8 mouse cellular contexts compared by ENCODE assay signal in genomic region chr11:3647688-3648087, GRCm38 (mm10). TPM values are rescaled to one million over a fixed set of nuclear protein-coding genes. Genes with fewer than 3 reads are reported as not detected.
DNase-seq lines count a peak whose midpoint lies in the region; ATAC-seq and TF ChIP-seq lines count a peak whose summit lies in the region.

No protein-coding gene starts in this region.

- peak overlapping the region; percentile 99 for H3K9ac ChIP-seq in heart, embryonic 13.5 days
- H3K9ac ChIP-seq in heart, postnatal 0 days (replicated peaks; ENCODE audit: low read depth, low read length), result peak overlapping the region; percentile 99; the same call in 1 of the 2 replicates
- H3K9ac ChIP-seq in midbrain, embryonic 12.5 days (replicated peaks), result no peak overlapping the region

- TF ChIP-seq EP300 in heart, postnatal 0 days (IDR thresholded peaks at IDR 0.05; ENCODE audit: low read depth), result no peak

- H3K4me3 ChIP-seq in heart, embryonic 13.5 days, result peak overlapping the region; percentile 98
- H3K4me3 ChIP-seq in G1E (ENCODE audit: low read depth, low read length), result peak overlapping the region; percentile 84
- H3K4me3 ChIP-seq in heart, postnatal 0 days (ENCODE audit: low read depth, low read length), result peak overlapping the region; percentile 97
- H3K4me3 ChIP-seq in midbrain, embryonic 12.5 days, result peak overlapping the region; percentile 69

- no peak for DNase-seq in heart, postnatal 4 days
- DNase-seq in G1E (ENCODE audit: low spot score), result peak; percentile 11
- DNase-seq in heart, postnatal 0 days (ENCODE audit: low spot score), result no peak
- no peak for DNase-seq in frontal cortex, adult 2 months (ENCODE audit: extremely low spot score in 1 of 2, low spot score in 1 of 2)
- DNase-seq in lung, postnatal 4 days, result no peak
- DNase-seq in kidney, adult 8-10 months, result no peak

- WGBS in heart, embryonic 13.5 days, result 76% methylated on average over 5 of the region's 5 CpGs
- WGBS in heart, postnatal 0 days, result 72% methylated on average over 5 of the region's 5 CpGs
- WGBS in midbrain, embryonic 12.5 days, result 93% methylated on average over 5 of the region's 5 CpGs

- no peak for ATAC-seq in heart, embryonic 13.5 days (ENCODE audit: extremely low read depth, insufficient number of reproducible peaks, low FRiP score, low TSS enrichment)
- ATAC-seq in G1E (ENCODE audit: extremely low read depth, insufficient number of reproducible peaks, low FRiP score, poor library complexity, severe bottlenecking), result no peak
- ATAC-seq in heart, postnatal 0 days (ENCODE audit: insufficient read depth, low read depth), result no peak
- ATAC-seq in midbrain, embryonic 12.5 days (ENCODE audit: low FRiP score, low read depth), result no peak

- peak overlapping the region; percentile 80 for H3K4me2 ChIP-seq in heart, embryonic 13.5 days
- peak overlapping the region; percentile 81 for H3K4me2 ChIP-seq in heart, postnatal 0 days (ENCODE audit: low read depth, low read length)
- H3K4me2 ChIP-seq in midbrain, embryonic 12.5 days (replicated peaks), result peak overlapping the region; percentile 60

- peaks cover 40% of the 10 kb centered on the region for H3K4me1 ChIP-seq in heart, embryonic 13.5 days
- peaks cover 16% of the 10 kb centered on the region for H3K4me1 ChIP-seq in G1E (ENCODE audit: insufficient read depth, low read depth, low read length)
- H3K4me1 ChIP-seq in heart, postnatal 0 days (ENCODE audit: control insufficient read depth, insufficient read depth), result peaks cover 36% of the 10 kb centered on the region
- peaks cover 17% of the 10 kb centered on the region for H3K4me1 ChIP-seq in midbrain, embryonic 12.5 days

- no peak for TF ChIP-seq CTCF in G1E (IDR thresholded peaks at IDR 0.05; ENCODE audit: low read depth, low read length)
- TF ChIP-seq CTCF in heart, postnatal 0 days (IDR thresholded peaks at IDR 0.05; ENCODE audit: low read depth), result no peak

- H3K27me3 ChIP-seq in heart, embryonic 13.5 days (replicated peaks), result no peaks in the 10 kb centered on the region
- H3K27me3 ChIP-seq in G1E (ENCODE audit: insufficient read depth, low read length), result peaks cover 3% of the 10 kb centered on the region; the same call in 1 of the 2 replicates
- no peaks in the 10 kb centered on the region for H3K27me3 ChIP-seq in heart, postnatal 0 days (ENCODE audit: control insufficient read depth, insufficient read depth, low read length)
- H3K27me3 ChIP-seq in midbrain, embryonic 12.5 days, result no peaks in the 10 kb centered on the region

- peak overlapping the region; percentile 92; the same call in 1 of the 2 replicates for H3K27ac ChIP-seq in heart, embryonic 13.5 days (replicated peaks)
- H3K27ac ChIP-seq in heart, postnatal 0 days (ENCODE audit: low read depth), result peak overlapping the region; percentile 97; the same call in 1 of the 2 replicates
- H3K27ac ChIP-seq in midbrain, embryonic 12.5 days (replicated peaks), result no peak overlapping the region

- no peaks in the 10 kb centered on the region for H3K9me3 ChIP-seq in heart, embryonic 13.5 days
- peaks cover 20% of the 10 kb centered on the region for H3K9me3 ChIP-seq in G1E (replicated peaks)
- peaks cover 9% of the 10 kb centered on the region; the same call in 1 of the 2 replicates for H3K9me3 ChIP-seq in heart, postnatal 0 days (replicated peaks; ENCODE audit: control insufficient read depth, low read length)
- H3K9me3 ChIP-seq in midbrain, embryonic 12.5 days, result peaks cover 33% of the 10 kb centered on the region

- peaks cover 49% of the 10 kb centered on the region for H3K36me3 ChIP-seq in heart, embryonic 13.5 days
- peaks cover 33% of the 10 kb centered on the region for H3K36me3 ChIP-seq in G1E (replicated peaks)
- peaks cover 26% of the 10 kb centered on the region for H3K36me3 ChIP-seq in heart, postnatal 0 days (replicated peaks; ENCODE audit: control insufficient read depth, insufficient read depth, low read length)
- H3K36me3 ChIP-seq in midbrain, embryonic 12.5 days, result peaks cover 53% of the 10 kb centered on the region

RNA-seq across cellular contexts. Expression of gene Morc2a, which starts 1.3 kb away (rescaled TPM):
- polyA plus RNA-seq in heart, embryonic 13.5 days (2015; fragmentation: Nextera tagmentation; extraction: Ambion mirVana), result 18.0 and 20.4 TPM in 2 replicates
- total RNA-seq in heart, postnatal 4 days (2021), result 10 to 100 TPM; 34.7 to 42.4 TPM
- total RNA-seq in G1E (2014; fragmentation: Nextera tagmentation), result 18.5 and 24.0 TPM in 2 replicates
- 13.3 and 13.8 TPM in 2 replicates for total RNA-seq in G1E (2017)
- polyA plus RNA-seq in G1E (2012), result 2.7 and 3.1 TPM in 2 replicates
- 12.8 and 21.3 TPM in 2 replicates for total RNA-seq in heart, postnatal 0 days (2014; rRNA removed; ENCODE audit: low replicate concordance)
- 7.9 and 9.5 TPM in 2 replicates for polyA plus RNA-seq in heart, postnatal 0 days (2015; fragmentation: Nextera tagmentation; extraction: Ambion mirVana)
- 56.5 and 58.0 TPM in 2 replicates for polyA plus RNA-seq in midbrain, embryonic 12.5 days (2016; fragmentation: Nextera tagmentation; extraction: Ambion mirVana)
- 24.6 and 29.5 TPM in 2 replicates for polyA plus RNA-seq in frontal cortex, adult 2 months (2012; rRNA removed)
